Mouse (Mus musculus) 3T3-L1 (cell line): ENCODE measurements around the gene Kcnj12.

Experiments used
- DNase-seq: peaks from one replicate; pipeline ENCODE4 v3.0.0-alpha.2; 2015; ENCODE audit warnings: low read depth, low spot score

Kcnj12 gene

GRCm38 (mm10) chr11:61022550-61023391 is at the start of gene Kcnj12:
Kcnj12 (plus strand) TSS chr11:61022564.
- no peak for DNase-seq

- no peak for DNase-seq
These were observed 47.3 kb upstream of the Kcnj12 start for GRCm38 (mm10) chr11:60975097-60975496.

GRCm38 (mm10) chr11:60976234-60976633 is 46.1 kb upstream of the Kcnj12 start:
- DNase-seq, result no peak

GRCm38 (mm10) chr11:60976742-60977141 is 45.6 kb upstream of the Kcnj12 start:
- DNase-seq, result no peak

- DNase-seq, result no peak
These were observed 45.2 kb upstream of the Kcnj12 start for GRCm38 (mm10) chr11:60977153-60977552.

GRCm38 (mm10) chr11:60978658-60979057 is 43.7 kb upstream of the Kcnj12 start:
- DNase-seq, result no peak

GRCm38 (mm10) chr11:60979788-60980187 is 42.6 kb upstream of the Kcnj12 start:
- no peak for DNase-seq

- DNase-seq, result no peak
These were observed 40.5 kb upstream of the Kcnj12 start for GRCm38 (mm10) chr11:60981693-60982486.

GRCm38 (mm10) chr11:60984912-60985558 is 37.3 kb upstream of the Kcnj12 start:
- no peak for DNase-seq

- no peak for DNase-seq
These were observed 31.9 kb upstream of the Kcnj12 start for GRCm38 (mm10) chr11:60990428-60990827.

- DNase-seq, result no peak
These were observed 19.6 kb upstream of the Kcnj12 start for GRCm38 (mm10) chr11:61002736-61003135.

GRCm38 (mm10) chr11:61004046-61004445 is 18.3 kb upstream of the Kcnj12 start:
- DNase-seq, result no peak

GRCm38 (mm10) chr11:61004781-61005180 is 17.6 kb upstream of the Kcnj12 start:
- no peak for DNase-seq

- DNase-seq, result no peak
These were observed 17.0 kb upstream of the Kcnj12 start for GRCm38 (mm10) chr11:61005345-61005744.

- no peak for DNase-seq
These were observed 10.5 kb upstream of the Kcnj12 start for GRCm38 (mm10) chr11:61011736-61012294.

- no peak for DNase-seq
These were observed 5.4 kb upstream of the Kcnj12 start for GRCm38 (mm10) chr11:61016866-61017398.

GRCm38 (mm10) chr11:61021129-61021528 is 1.2 kb upstream of the Kcnj12 start:
- DNase-seq, result no peak

GRCm38 (mm10) chr11:61021676-61022549 is 451 bp upstream of the Kcnj12 start:
- no peak for DNase-seq

- no peak for DNase-seq
These were observed 1.2 kb downstream of the Kcnj12 start for GRCm38 (mm10) chr11:61023416-61024200.

- no peak for DNase-seq
These were observed 2.0 kb downstream of the Kcnj12 start for GRCm38 (mm10) chr11:61024388-61024787.
